Mouse (Mus musculus): ENCODE data around the gene Pin1rt1.

DNA sequence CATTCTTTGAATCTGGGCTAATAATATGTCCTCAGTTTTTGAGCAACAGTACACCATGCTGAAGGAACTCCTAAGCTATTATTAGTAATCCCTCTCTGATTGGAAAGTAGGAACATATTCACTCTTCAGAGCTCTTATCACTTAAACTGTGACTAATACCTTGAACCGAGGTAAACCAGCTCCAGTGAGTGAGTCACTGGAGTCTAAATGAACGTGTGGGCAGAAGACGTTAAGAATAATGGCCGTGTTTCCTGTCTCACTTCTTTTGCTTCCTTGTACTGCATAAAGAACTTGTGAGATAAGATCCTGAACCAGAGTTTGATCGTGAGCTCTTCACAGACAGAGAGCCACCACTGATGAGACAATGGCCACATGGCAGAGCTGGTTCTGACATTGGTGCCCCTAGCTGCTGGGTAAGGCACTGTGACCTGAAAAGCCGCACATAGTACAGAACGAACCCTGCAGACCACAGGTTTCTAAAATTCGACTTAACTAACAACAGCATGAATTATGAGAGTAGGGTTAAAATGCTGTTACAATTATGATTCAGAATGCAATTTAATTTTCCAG lies 47.0 kb upstream of the Pin1rt1 start:
- TF ChIP-seq TAL1 (IDR thresholded peaks at IDR 0.05; ENCODE audit: low read length) (no peak), GATA1 (IDR thresholded peaks at IDR 0.05; ENCODE audit: low read length) (no peak)

Data from erythroblast, embryonic 14.5 days (primary cell).